Mouse (Mus musculus): ENCODE measurements around the gene Emd.
A peak's percentile ranks its signal among the peaks of the same experiment; 100 is the strongest.

DNA sequence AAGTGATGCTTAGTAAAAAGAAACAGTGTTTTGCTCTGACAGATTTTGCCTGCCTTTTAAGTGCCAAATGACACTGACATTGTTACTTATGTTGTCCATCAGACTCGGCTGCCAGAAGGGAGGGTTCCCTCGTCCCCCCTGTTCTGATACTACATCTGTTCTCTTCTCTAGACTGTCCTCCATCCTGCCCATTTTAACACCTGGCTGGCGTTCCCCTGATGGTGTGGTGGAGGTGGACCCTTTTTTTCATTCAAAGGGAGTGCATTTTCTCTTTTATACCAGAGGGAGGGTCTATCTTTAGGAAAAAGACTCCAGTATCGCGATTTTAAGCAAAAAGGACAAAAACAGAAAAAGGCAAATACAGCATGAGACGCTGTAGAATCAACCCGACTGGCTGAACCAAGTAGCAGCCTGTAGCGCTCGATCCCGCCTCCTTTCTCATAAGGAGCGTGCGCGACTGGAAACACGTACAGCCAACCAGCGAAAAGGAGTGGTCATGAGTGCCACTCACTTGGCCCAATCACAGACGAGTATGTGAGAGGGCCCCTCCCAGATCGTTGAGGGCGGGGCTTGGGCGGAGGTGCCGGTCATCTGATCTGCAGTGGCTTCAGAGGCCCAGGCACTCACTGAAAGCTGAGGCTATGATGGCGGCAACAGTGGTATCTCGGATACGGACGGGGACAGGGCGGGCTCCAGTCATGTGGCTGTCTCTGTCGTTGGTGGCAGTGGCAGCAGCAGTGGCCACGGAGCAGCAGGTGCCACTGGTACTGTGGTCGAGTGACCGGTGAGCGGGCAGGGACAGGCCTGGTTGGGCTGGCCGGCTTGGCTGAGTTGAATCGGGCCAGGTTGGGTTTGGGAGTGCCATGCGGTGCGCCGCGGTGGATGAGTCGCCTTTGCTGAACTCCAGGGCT is 42.3 kb downstream of the Emd start, which contains the start of gene Atp6ap1:
- TF ChIP-seq CTCF (IDR thresholded peaks at IDR 0.05; ENCODE audit: control insufficient read depth, insufficient read depth, low read length) (no peak), POLR2A (IDR thresholded peaks at IDR 0.05; ENCODE audit: borderline replicate concordance, control insufficient read depth, low read depth, low read length) (peak; percentile 84)
